Mouse (Mus musculus) lung, adult 2 months (tissue): ENCODE data around the gene Ier2.

Source experiments
- CTCF ChIP-seq: fragments of 200-500 bp; IDR thresholded peaks from 2 replicates; pipeline ENCODE4 v1.5.1; 2011; ENCODE audit warnings: mild to moderate bottlenecking, low read length, control low read depth; ENCODE audit not compliant: insufficient read depth
- POLR2A ChIP-seq: fragments of 200-500 bp; IDR thresholded peaks from 2 replicates; pipeline ENCODE4 v1.6.1; 2011; ENCODE audit warnings: low read depth, mild to moderate bottlenecking, control low read depth, low read length, borderline replicate concordance; ENCODE audit errors: extremely low read depth

- TF ChIP-seq CTCF (no peak), POLR2A (no peak)
These were observed 41.5 kb downstream of the Ier2 start for GRCm38 (mm10) chr8:84621102-84621625.
